Mouse (Mus musculus): ENCODE data around the gene Tfeb. TPM values are rescaled to one million over a fixed set of nuclear protein-coding genes. Genes with fewer than 3 reads are reported as not detected.

Gene Tfeb
- polyA plus RNA-seq, 1 experiment from 2014 or later = 30.0 TPM

DNA sequence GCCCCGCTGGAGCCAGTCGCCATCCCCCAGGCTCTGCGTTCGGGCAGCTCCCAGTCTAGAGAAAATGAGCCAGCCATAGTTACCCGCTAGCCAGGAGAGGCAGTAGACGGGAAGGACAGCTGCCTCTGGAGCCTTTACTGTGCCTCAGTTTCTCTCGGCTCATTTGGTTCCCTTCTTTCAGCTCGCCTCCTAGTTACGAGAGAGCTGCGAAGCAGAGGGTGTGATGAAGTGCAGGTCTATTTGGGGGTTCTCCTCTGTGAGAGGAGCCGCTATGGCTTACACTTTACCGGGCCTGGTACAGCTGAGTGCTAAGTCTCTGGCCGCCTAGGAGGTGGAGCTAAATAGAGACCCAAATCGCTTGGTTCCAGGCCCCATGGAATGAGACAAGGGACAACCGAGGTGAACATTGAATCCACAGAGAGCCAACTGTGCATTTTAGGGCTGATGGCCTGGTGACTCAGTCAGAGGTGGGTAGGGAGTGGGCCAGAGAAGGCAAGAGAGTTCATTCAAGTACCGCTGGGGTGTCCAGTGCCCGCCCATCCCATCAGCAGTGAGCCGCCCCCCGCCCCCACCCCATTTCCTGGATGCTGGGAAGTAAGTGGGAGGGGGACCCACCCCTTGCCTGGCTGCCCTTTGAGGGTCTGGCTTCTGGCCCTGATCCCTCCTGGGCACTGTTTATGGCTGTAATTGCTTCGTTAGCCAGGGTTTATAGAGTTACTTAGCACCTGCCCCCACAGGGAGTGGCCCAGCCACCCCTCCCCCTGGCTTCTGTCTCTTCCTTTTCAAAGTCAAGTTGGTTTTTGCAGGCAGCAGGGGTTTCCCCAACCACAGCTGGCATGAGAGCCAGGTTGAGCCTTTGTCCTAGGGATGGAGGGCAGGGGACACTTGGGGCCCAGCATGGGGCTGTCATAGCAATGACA is 2.3 kb downstream of the Tfeb start:
- no peak for TF ChIP-seq CTCF (IDR thresholded peaks at IDR 0.05; ENCODE audit: low read depth)
- Histone ChIP-seq H3K9me3 (ENCODE audit: control insufficient read depth) (no peaks in the 10 kb centered on the region), H3K9ac (ENCODE audit: low read depth, low read length) (peak overlapping the region; percentile 55), H3K4me3 (ENCODE audit: low read depth, low read length) (peak overlapping the region; percentile 81), H3K27ac (ENCODE audit: low read depth, low read length) (peak overlapping the region; percentile 91), H3K36me3 (ENCODE audit: control insufficient read depth, insufficient read depth) (no peaks in the 10 kb centered on the region; the same call in 1 of the 2 replicates), H3K4me2 (replicated peaks; ENCODE audit: low read depth) (peak overlapping the region; percentile 92), H3K4me1 (replicated peaks; ENCODE audit: control insufficient read depth, insufficient read depth, low read length) (no peaks in the 10 kb centered on the region), H3K27me3 (replicated peaks; ENCODE audit: control insufficient read depth, insufficient read depth, low read length) (no peaks in the 10 kb centered on the region)
- WGBS = 16% methylated on average over 19 of the region's 20 CpGs
- ATAC-seq = peak; percentile 57

DNA sequence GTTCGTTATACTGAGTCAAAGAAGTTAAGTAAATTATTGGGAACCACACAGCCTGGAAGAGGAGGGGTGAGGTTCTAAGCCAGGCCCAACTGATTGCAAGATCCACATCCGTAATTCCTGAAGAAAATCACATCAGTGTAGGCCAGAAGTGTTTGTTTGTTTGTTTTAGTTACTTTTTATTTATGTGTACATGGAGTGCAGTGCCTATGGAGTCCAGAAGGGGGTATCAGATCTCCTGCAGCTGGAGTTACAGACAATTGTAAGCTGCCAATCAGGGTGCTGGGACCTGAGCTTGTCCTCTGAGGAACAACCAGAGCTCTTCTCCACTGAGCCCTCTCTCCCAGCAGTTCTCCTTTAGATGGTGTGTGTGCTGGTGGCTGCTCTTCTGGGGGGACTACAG is 3.4 kb downstream of the Tfeb start:
- no peak for ATAC-seq
- Histone ChIP-seq H3K36me3 (ENCODE audit: control insufficient read depth, insufficient read depth) (no peaks in the 10 kb centered on the region; the same call in 1 of the 2 replicates), H3K9ac (ENCODE audit: low read depth, low read length) (no peak overlapping the region), H3K4me1 (replicated peaks; ENCODE audit: control insufficient read depth, insufficient read depth, low read length) (no peaks in the 10 kb centered on the region), H3K4me3 (ENCODE audit: low read depth, low read length) (no peak overlapping the region), H3K27me3 (replicated peaks; ENCODE audit: control insufficient read depth, insufficient read depth, low read length) (no peaks in the 10 kb centered on the region), H3K4me2 (replicated peaks; ENCODE audit: low read depth) (peak overlapping the region; percentile 92; the same call in 1 of the 2 replicates), H3K27ac (ENCODE audit: low read depth, low read length) (peak overlapping the region; percentile 91; the same call in 1 of the 2 replicates), H3K9me3 (ENCODE audit: control insufficient read depth) (no peaks in the 10 kb centered on the region)
- 68% methylated on average over 2 of the region's 2 CpGs for WGBS
- TF ChIP-seq CTCF (IDR thresholded peaks at IDR 0.05; ENCODE audit: low read depth) = peak; percentile 57

DNA sequence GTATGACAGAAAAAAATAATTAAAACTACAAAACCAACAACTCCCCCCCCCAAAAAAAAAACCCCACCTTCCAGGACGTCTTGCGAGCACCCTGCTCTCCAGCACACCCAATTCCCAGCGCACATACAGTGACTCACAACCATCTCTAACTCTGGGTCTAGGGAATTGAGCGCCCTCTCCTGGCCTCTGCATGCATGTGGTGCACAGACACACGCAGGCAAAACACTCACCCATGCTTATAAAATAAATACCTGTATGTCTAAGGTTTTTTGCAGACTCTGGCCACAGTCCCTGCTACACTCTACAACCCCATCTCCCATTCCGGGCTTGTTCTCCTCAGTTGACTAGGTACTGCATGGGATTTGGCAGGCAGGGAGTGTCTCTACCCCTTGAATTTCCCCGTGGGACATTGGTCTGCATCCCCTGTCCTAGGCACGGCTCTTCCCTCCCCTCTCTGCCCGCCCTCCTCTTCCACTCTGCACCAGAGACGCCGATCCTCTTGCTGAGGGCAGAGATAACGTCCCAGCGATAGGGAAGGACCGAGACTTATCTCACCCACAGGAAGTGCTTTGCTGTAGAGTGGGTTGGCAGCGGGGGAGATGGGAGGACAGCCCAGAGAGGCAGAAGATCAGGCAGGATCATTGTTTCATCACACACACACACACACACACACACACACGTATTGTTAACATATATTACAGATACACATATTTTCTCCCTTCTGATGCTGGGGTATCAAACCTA is 6.3 kb downstream of the Tfeb start:
- 0 out of 2 replicates have a peak, but pooled peaks cover under 1% of the 10 kb centered on the region for H3K4me1 ChIP-seq (replicated peaks; ENCODE audit: control insufficient read depth, insufficient read depth, low read length)
- ATAC-seq = no peak
- WGBS = 37% methylated on average over 16 of the region's 16 CpGs

DNA sequence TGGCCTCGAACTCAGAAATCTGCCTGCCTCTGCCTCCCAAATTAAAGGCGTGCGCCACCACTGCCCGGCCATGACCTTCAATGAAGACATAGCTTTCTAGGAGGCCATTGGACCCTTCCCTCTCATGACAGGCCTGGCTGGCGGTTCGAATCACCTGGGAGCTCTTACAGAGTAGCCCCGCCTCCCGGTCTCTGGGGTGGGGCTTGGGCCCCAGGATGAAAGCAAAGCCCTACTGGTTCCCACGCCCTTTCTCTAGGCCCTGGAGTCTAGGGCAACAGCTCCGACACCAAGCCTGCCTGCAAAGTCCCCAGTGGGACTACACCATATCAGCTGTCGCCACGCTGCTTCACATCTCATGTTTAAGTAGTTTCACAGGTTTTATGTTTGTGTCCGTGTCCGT is 7.3 kb downstream of the Tfeb start:
- no peak for ATAC-seq
- no peaks in the 10 kb centered on the region for H3K27me3 ChIP-seq (replicated peaks; ENCODE audit: control insufficient read depth, insufficient read depth, low read length)
- 93% methylated on average over 14 of the region's 14 CpGs for WGBS
- H3K27ac ChIP-seq (ENCODE audit: low read depth, low read length) = no peak overlapping the region
- no peaks in the 10 kb centered on the region; the same call in 1 of the 2 replicates for H3K36me3 ChIP-seq (ENCODE audit: control insufficient read depth, insufficient read depth)
- no peak overlapping the region for H3K9ac ChIP-seq (ENCODE audit: low read depth, low read length)
- H3K4me2 ChIP-seq (replicated peaks; ENCODE audit: low read depth) = no peak overlapping the region
- no peak overlapping the region for H3K4me3 ChIP-seq (ENCODE audit: low read depth, low read length)
- H3K4me1 ChIP-seq (replicated peaks; ENCODE audit: control insufficient read depth, insufficient read depth, low read length) = peaks cover 7% of the 10 kb centered on the region; the same call in 1 of the 2 replicates
- H3K9me3 ChIP-seq (ENCODE audit: control insufficient read depth) = no peaks in the 10 kb centered on the region
- TF ChIP-seq CTCF (IDR thresholded peaks at IDR 0.05; ENCODE audit: low read depth) = no peak

More for the DNA sequence above, 6.3 kb downstream of the Tfeb start:
- Histone ChIP-seq H3K27me3 (replicated peaks; ENCODE audit: control insufficient read depth, insufficient read depth, low read length) (no peaks in the 10 kb centered on the region), H3K4me2 (replicated peaks; ENCODE audit: low read depth) (no peak overlapping the region), H3K4me3 (ENCODE audit: low read depth, low read length) (no peak overlapping the region), H3K36me3 (ENCODE audit: control insufficient read depth, insufficient read depth) (no peaks in the 10 kb centered on the region; the same call in 1 of the 2 replicates), H3K9ac (ENCODE audit: low read depth, low read length) (no peak overlapping the region), H3K9me3 (ENCODE audit: control insufficient read depth) (no peaks in the 10 kb centered on the region), H3K27ac (ENCODE audit: low read depth, low read length) (no peak overlapping the region)
- peak; percentile 65 for TF ChIP-seq CTCF (IDR thresholded peaks at IDR 0.05; ENCODE audit: low read depth)

DNA sequence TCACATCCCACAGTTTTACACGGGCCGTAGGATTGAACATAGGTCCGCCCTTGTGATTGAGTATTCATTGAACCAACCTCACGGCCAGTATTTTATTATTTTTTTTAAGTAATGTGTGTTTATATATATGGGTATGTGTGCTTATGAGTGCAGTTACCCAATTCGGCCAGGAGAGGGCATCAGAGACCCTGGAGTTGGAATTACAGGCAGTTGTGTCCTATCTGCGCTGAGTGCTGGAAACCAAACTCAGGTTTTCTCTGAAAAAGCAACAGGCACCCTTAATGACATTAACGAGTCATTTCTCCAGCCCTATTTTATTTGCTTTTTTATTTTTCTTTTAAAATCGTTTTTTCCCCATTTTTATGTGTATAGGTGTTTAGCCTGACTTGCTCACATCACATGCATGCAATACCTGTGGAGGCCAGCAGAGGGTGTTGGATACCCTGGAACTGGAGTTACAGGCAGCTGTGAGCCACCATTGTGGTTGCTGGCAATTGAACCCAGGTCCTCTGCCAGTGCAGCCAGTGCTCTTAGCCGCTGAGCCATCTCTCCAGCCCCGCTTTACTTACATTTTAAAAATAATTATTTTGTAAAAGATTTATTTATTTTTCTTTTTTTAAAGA is 8.0 kb downstream of the Tfeb start:
- peak; percentile 58 for TF ChIP-seq CTCF (IDR thresholded peaks at IDR 0.05; ENCODE audit: low read depth)
- no peaks in the 10 kb centered on the region; the same call in 1 of the 2 replicates for H3K36me3 ChIP-seq (ENCODE audit: control insufficient read depth, insufficient read depth)
- peaks cover 7% of the 10 kb centered on the region; the same call in 1 of the 2 replicates for H3K4me1 ChIP-seq (replicated peaks; ENCODE audit: control insufficient read depth, insufficient read depth, low read length)
- no peak overlapping the region for H3K27ac ChIP-seq (ENCODE audit: low read depth, low read length)
- H3K9ac ChIP-seq (ENCODE audit: low read depth, low read length) = no peak overlapping the region
- no peak overlapping the region for H3K4me2 ChIP-seq (replicated peaks; ENCODE audit: low read depth)
- WGBS = 89% methylated on average over 10 of the region's 10 CpGs
- H3K27me3 ChIP-seq (replicated peaks; ENCODE audit: control insufficient read depth, insufficient read depth, low read length) = no peaks in the 10 kb centered on the region
- no peaks in the 10 kb centered on the region for H3K9me3 ChIP-seq (ENCODE audit: control insufficient read depth)
- H3K4me3 ChIP-seq (ENCODE audit: low read depth, low read length) = no peak overlapping the region
- ATAC-seq = no peak
